Mouse (Mus musculus) liver, embryonic 14.5 days (tissue): ENCODE measurements around the gene Galnt2. TPM values are rescaled to one million over a fixed set of nuclear protein-coding genes. Genes with fewer than 3 reads are reported as not detected.
A peak's percentile ranks its signal among the peaks of the same experiment; 100 is the strongest.

ENCODE experiments used
- ATAC-seq: fragments of 200-750 bp; cut with Nextera tagmentation; 2 replicates; pipeline ENCODE4 v1.8.0; 2017; ENCODE audit warnings: moderate number of reproducible peaks, mild to moderate bottlenecking, moderate library complexity; ENCODE audit not compliant: insufficient read depth
- DNase-seq, 3 experiments: peaks; one replicate each; pipeline ENCODE4 v3.0.0-alpha.2; 2012 to 2013; ENCODE audit warnings: low read depth in 3 of 3, low spot score in 3 of 3
- H3K27ac ChIP-seq: fragments of 300-500 bp; sonication (generic); 2 replicates; pipeline ENCODE4 v1.5.1; 2014; ENCODE audit warnings: moderate library complexity, mild to moderate bottlenecking, control low read depth, inconsistent platforms
- H3K27me3 ChIP-seq: fragments of 300-500 bp; sonication (generic); 2 replicates; pipeline ENCODE4 v1.6.1; 2014; ENCODE audit warnings: mild to moderate bottlenecking, low read length, moderate library complexity; ENCODE audit not compliant: control insufficient read depth, insufficient read depth
- H3K36me3 ChIP-seq: fragments of 300-500 bp; sonication (generic); replicated peaks from 2 replicates; pipeline ENCODE4 v1.6.1; 2014; ENCODE audit warnings: low read depth; ENCODE audit not compliant: control insufficient read depth, insufficient read depth
- H3K4me1 ChIP-seq, 2 experiments: fragments of 200-500 bp in 1 of 2; fragments of 300-500 bp in 1 of 2; sonication (generic) in 1 of 2; replicated peaks; 2 replicates each; pipeline ENCODE4 v1.6.1; 2012 to 2014; ENCODE audit warnings: antibody characterized with exemption in 1 of 2, inconsistent platforms in 1 of 2, low read length in 1 of 2; ENCODE audit not compliant: control insufficient read depth in 2 of 2, insufficient read depth in 2 of 2
- H3K4me2 ChIP-seq: fragments of 300-500 bp; sonication (generic); 2 replicates; pipeline ENCODE4 v1.6.1; 2014; ENCODE audit warnings: low read depth, mild to moderate bottlenecking, control low read depth, moderate library complexity
- H3K4me3 ChIP-seq, 2 experiments: fragments of 200-500 bp in 1 of 2; fragments of 300-500 bp in 1 of 2; sonication (generic) in 1 of 2; 2 replicates each; pipeline ENCODE4 v1.5.1; 2012 to 2014; ENCODE audit warnings: low read depth in 2 of 2, low read length in 2 of 2, mild to moderate bottlenecking in 2 of 2, control low read depth in 1 of 2, inconsistent platforms in 1 of 2, moderate library complexity in 1 of 2; ENCODE audit not compliant: insufficient read depth in 1 of 2
- H3K9ac ChIP-seq: fragments of 300-500 bp; sonication (generic); replicated peaks from 2 replicates; pipeline ENCODE4 v1.6.1; 2014; ENCODE audit warnings: mild to moderate bottlenecking, control low read depth, moderate library complexity
- H3K9me3 ChIP-seq: fragments of 300-500 bp; sonication (generic); 2 replicates; pipeline ENCODE4 v1.6.1; 2016; ENCODE audit warnings: low read length, mixed read lengths; ENCODE audit not compliant: control insufficient read depth
- CTCF ChIP-seq: IDR thresholded peaks from 2 replicates; pipeline ENCODE4 v1.5.1; 2016; ENCODE audit warnings: antibody characterized with exemption, low read depth, control low read depth
- EP300 ChIP-seq: IDR thresholded peaks from 2 replicates; pipeline ENCODE4 v1.6.1; 2016; ENCODE audit warnings: antibody characterized with exemption, low read depth
- WGBS: fragments of 180-500 bp; shearing (Covaris S2); extraction: QIAGEN DNeasy Blood & Tissue Kit; methylation state at CpG from one replicate; pipeline ENCODE4 v1.1.7; 2014; ENCODE audit not compliant: insufficient replicate concordance; 5-methylcytosine and 5-hydroxymethylcytosine counted together
- polyA plus RNA-seq, 2 experiments: library from polyadenylated mRNA; depleted of rRNA in 1 of 2; stranded (reverse) in 1 of 2; unstranded in 1 of 2; fragments of >200 nt; fragmentation: Nextera tagmentation in 1 of 2; extraction: Ambion mirVana in 1 of 2; gene quantifications; 2 replicates each; pipeline versions ENCODE4 v1.2.1 to v1.2.3; 2012 to 2014

The Galnt2 gene
- polyA plus RNA-seq, 2 experiments = 6.6 to 19.2 TPM

DNA sequence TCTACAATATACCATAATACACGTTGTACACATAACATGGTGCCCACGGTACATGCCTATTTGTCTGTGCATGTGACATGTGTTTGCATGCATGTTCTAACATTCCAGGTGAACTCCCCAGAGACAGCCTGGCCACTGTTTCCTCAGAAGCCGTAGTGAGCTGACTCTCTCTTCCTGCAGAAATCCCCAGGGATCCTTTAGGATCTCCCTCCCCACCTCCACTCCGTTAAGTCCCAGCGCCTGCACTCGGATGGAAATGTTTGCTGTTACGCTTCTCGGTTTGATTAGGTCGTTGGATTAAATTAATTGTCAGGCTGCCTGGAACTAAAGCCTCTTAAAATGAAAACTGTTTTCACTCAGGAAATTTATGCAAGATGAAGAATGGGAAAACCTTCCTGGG lies 31.9 kb downstream of the Galnt2 start:
- ATAC-seq (no peak), DNase-seq (no peak)
- no peak overlapping the region for H3K27ac ChIP-seq
- no peaks in the 10 kb centered on the region for H3K27me3 ChIP-seq
- TF ChIP-seq CTCF = no peak
- TF ChIP-seq EP300 = no peak
- no peak overlapping the region for H3K9ac ChIP-seq
- H3K4me3 ChIP-seq = no peak overlapping the region
- no peaks in the 10 kb centered on the region for H3K36me3 ChIP-seq
- WGBS = 81% methylated on average over 9 of the region's 9 CpGs
- H3K4me2 ChIP-seq = no peak overlapping the region
- H3K9me3 ChIP-seq = no peaks in the 10 kb centered on the region
- peaks cover 0 to 29% of the 10 kb centered on the region in 2 experiments; a peak in 2 of 4 replicates for H3K4me1 ChIP-seq

GRCm38 (mm10) chr8:124264032-124264431 lies 32.8 kb downstream of the Galnt2 start:
- no peak for ATAC-seq
- Histone ChIP-seq H3K4me1 (peaks cover 0 to 24% of the 10 kb centered on the region in 2 experiments; a peak in 2 of 4 replicates), H3K27ac (no peak overlapping the region), H3K36me3 (no peaks in the 10 kb centered on the region), H3K9ac (no peak overlapping the region), H3K9me3 (no peaks in the 10 kb centered on the region), H3K4me2 (no peak overlapping the region), H3K27me3 (no peaks in the 10 kb centered on the region), H3K4me3 (no peak overlapping the region)
- WGBS = 65% methylated on average over 8 of the region's 8 CpGs
- DNase-seq = no peak
- TF ChIP-seq EP300 = no peak
- no peak for TF ChIP-seq CTCF

- no peak for TF ChIP-seq CTCF
- no peak for TF ChIP-seq EP300
- Histone ChIP-seq H3K36me3 (no peaks in the 10 kb centered on the region), H3K9ac (no peak overlapping the region; the same call in 1 of the 2 replicates), H3K27ac (no peak overlapping the region), H3K4me3 (no peak overlapping the region), H3K4me1 (peaks cover 0 to 21% of the 10 kb centered on the region in 2 experiments; a peak in 2 of 4 replicates), H3K4me2 (no peak overlapping the region), H3K9me3 (no peaks in the 10 kb centered on the region), H3K27me3 (no peaks in the 10 kb centered on the region)
- ATAC-seq (no peak), DNase-seq (no peak)
- WGBS = 85% methylated on average over 12 of the region's 12 CpGs
Observed at GRCm38 (mm10) chr8:124264671-124265070, 33.5 kb downstream of the Galnt2 start.

- Histone ChIP-seq H3K4me2 (no peak overlapping the region), H3K27ac (no peak overlapping the region), H3K9ac (no peak overlapping the region), H3K36me3 (no peaks in the 10 kb centered on the region), H3K4me1 (peaks cover 0 to 20% of the 10 kb centered on the region in 2 experiments; a peak in 2 of 4 replicates), H3K9me3 (no peaks in the 10 kb centered on the region), H3K27me3 (no peaks in the 10 kb centered on the region), H3K4me3 (no peak overlapping the region)
- ATAC-seq = no peak
- no peak for DNase-seq
- TF ChIP-seq CTCF (no peak), EP300 (no peak)
- WGBS = 90% methylated on average over 2 of the region's 2 CpGs
Observed at GRCm38 (mm10) chr8:124265130-124265529, 33.9 kb downstream of the Galnt2 start.

DNA sequence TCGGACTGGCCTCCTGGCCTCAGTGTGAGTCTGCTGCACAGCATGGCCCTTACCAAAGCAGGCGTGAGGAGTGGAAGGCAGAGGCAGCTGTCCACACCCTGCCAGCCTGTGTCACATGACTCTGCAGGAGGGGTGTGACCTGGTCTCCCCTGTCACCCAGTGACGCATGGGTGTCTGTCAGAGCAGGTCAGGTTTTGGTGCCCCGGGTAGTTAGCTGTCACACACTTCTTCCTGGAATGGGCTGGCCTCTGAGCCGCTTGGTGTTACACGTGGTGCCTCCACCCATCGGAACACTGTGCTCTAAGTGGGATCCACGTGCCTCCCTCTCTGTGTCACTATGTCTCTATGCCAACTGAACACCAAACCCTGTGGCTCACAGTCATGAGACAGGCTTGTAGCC lies 34.6 kb downstream of the Galnt2 start:
- TF ChIP-seq CTCF (no peak), EP300 (no peak)
- no peaks in the 10 kb centered on the region for H3K27me3 ChIP-seq
- peak in 2 of 3 experiments; percentile 22 to 50 for DNase-seq
- peaks cover 0 to 17% of the 10 kb centered on the region in 2 experiments; a peak in 2 of 4 replicates for H3K4me1 ChIP-seq
- H3K4me2 ChIP-seq = no peak overlapping the region
- no peak overlapping the region for H3K27ac ChIP-seq
- peak; percentile 82 for ATAC-seq
- no peak overlapping the region for H3K9ac ChIP-seq
- no peak overlapping the region for H3K4me3 ChIP-seq
- 29% methylated on average over 8 of the region's 8 CpGs for WGBS
- no peaks in the 10 kb centered on the region for H3K36me3 ChIP-seq
- H3K9me3 ChIP-seq = no peaks in the 10 kb centered on the region
